Comparison of ENCODE assay signal across 33 mouse cellular contexts in genomic region chr11:79568197-79568911, GRCm38 (mm10). TPM values are rescaled to one million over a fixed set of nuclear protein-coding genes. Genes with fewer than 3 reads are reported as not detected.
"Had no signal": no experiment of that assay in that cellular context is flagged by ENCODE, and none has a peak within 500 bp of the region (broad histone marks: within the 10 kb centered on the region; RNA-seq: fewer than 3 reads in every experiment).

No protein-coding gene starts in this region.

- H3K9ac ChIP-seq: limb, embryonic 12.5 days; limb, embryonic 13.5 days; limb, embryonic 15.5 days; liver, embryonic 13.5 days; liver, embryonic 14.5 days; liver, embryonic 15.5 days; lung, embryonic 14.5 days; lung, embryonic 15.5 days; midbrain, embryonic 12.5 days; midbrain, embryonic 13.5 days; midbrain, embryonic 15.5 days had no signal

- H3K4me2 ChIP-seq: limb, embryonic 12.5 days; limb, embryonic 13.5 days; limb, embryonic 15.5 days; liver, embryonic 13.5 days; liver, embryonic 15.5 days; lung, embryonic 14.5 days; lung, embryonic 15.5 days; midbrain, embryonic 11.5 days; midbrain, embryonic 12.5 days; midbrain, embryonic 13.5 days; midbrain, embryonic 15.5 days had no signal

- H3K27ac ChIP-seq: left cerebral cortex, adult 2 months; limb, embryonic 10.5 days; limb, embryonic 12.5 days; limb, embryonic 13.5 days; limb, embryonic 15.5 days; liver, embryonic 13.5 days; liver, embryonic 14.5 days; liver, embryonic 15.5 days; lung, embryonic 15.5 days; macrophage; midbrain, embryonic 10.5 days; midbrain, embryonic 12.5 days; midbrain, embryonic 13.5 days; midbrain, embryonic 15.5 days had no signal

- H3K4me1 ChIP-seq: limb, embryonic 10.5 days; limb, embryonic 12.5 days; limb, embryonic 13.5 days; limb, embryonic 15.5 days; liver, embryonic 13.5 days; liver, embryonic 15.5 days; lung, embryonic 15.5 days; midbrain, embryonic 10.5 days; midbrain, embryonic 12.5 days; midbrain, embryonic 13.5 days; midbrain, embryonic 15.5 days had no signal

- H3K27me3 ChIP-seq: limb, embryonic 12.5 days; limb, embryonic 13.5 days; limb, embryonic 15.5 days; liver, embryonic 13.5 days; liver, embryonic 15.5 days; lung, embryonic 15.5 days; megakaryocyte, embryonic 14.5 days; midbrain, embryonic 12.5 days; midbrain, embryonic 13.5 days; midbrain, embryonic 15.5 days had no signal

- H3K4me3 ChIP-seq: left cerebral cortex, adult 2 months; limb, embryonic 10.5 days; limb, embryonic 12.5 days; limb, embryonic 13.5 days; limb, embryonic 15.5 days; liver, embryonic 13.5 days; liver, embryonic 15.5 days; lung, embryonic 15.5 days; megakaryocyte, embryonic 14.5 days; midbrain, embryonic 10.5 days; midbrain, embryonic 12.5 days; midbrain, embryonic 13.5 days; midbrain, embryonic 15.5 days; myocyte had no signal

- ATAC-seq: lung, postnatal 0 days; midbrain, embryonic 13.5 days; midbrain, embryonic 15.5 days; midbrain, embryonic 16.5 days had no signal

- DNase-seq: layer of hippocampus, postnatal 36 days; left cerebral cortex, postnatal 4 days; liver, embryonic 13.5 days; lung, adult 18-20 months; lung, adult 2 months; lung, embryonic 14.5 days; lung, postnatal 10 days; lung, postnatal 14 days; lung, postnatal 36 days; lung, postnatal 4 days; midbrain, embryonic 14.5 days had no signal

- H3K9me3 ChIP-seq: limb, embryonic 10.5 days; limb, embryonic 12.5 days; limb, embryonic 13.5 days; limb, embryonic 15.5 days; liver, embryonic 13.5 days; liver, embryonic 15.5 days; lung, embryonic 15.5 days; megakaryocyte, embryonic 14.5 days; midbrain, embryonic 12.5 days; midbrain, embryonic 13.5 days; midbrain, embryonic 15.5 days had no signal

RNA-seq across cellular contexts. Expression of gene Evi2, which starts 38.0 kb away (rescaled TPM):
- total RNA-seq: left cerebral cortex, adult 18-20 months; left cerebral cortex, adult 2 months; left cerebral cortex, postnatal 25 days; left cerebral cortex, postnatal 36 days; left cerebral cortex, postnatal 4 days; midbrain, postnatal 0 days had no signal

RNA-seq across cellular contexts. Expression of gene Evi2b, which starts 44.8 kb away (rescaled TPM):
- polyA plus RNA-seq: midbrain, embryonic 10.5 days; midbrain, embryonic 13.5 days; midbrain, embryonic 14.5 days; midbrain, embryonic 15.5 days; midbrain, embryonic 16.5 days had no signal
